Mouse (Mus musculus) heart, embryonic 15.5 days (tissue): ENCODE data around the gene Twnk. TPM values are rescaled to one million over a fixed set of nuclear protein-coding genes. Genes with fewer than 3 reads are reported as not detected.

Source experiments
- ATAC-seq: fragments of 200-750 bp; cut with Nextera tagmentation; replicated peaks from 2 replicates; pipeline ENCODE4 v1.8.0; 2017; ENCODE audit warnings: low read depth, moderate TSS enrichment; ENCODE audit not compliant: insufficient number of reproducible peaks, insufficient read depth, low FRiP score
- H3K27ac ChIP-seq: fragments of 300-500 bp; sonication (generic); 2 replicates; pipeline ENCODE4 v1.5.1; 2015; ENCODE audit warnings: mild to moderate bottlenecking, inconsistent platforms
- H3K27me3 ChIP-seq: fragments of 300-500 bp; sonication (generic); 2 replicates; pipeline ENCODE4 v1.6.1; 2015; ENCODE audit warnings: inconsistent platforms
- H3K36me3 ChIP-seq: fragments of 300-500 bp; sonication (generic); 2 replicates; pipeline ENCODE4 v1.6.1; 2015; ENCODE audit warnings: mild to moderate bottlenecking, inconsistent platforms
- H3K4me1 ChIP-seq: fragments of 300-500 bp; sonication (generic); replicated peaks from 2 replicates; pipeline ENCODE4 v1.6.1; 2015; ENCODE audit warnings: inconsistent platforms
- H3K4me2 ChIP-seq: fragments of 300-500 bp; sonication (generic); 2 replicates; pipeline ENCODE4 v1.6.1; 2015; ENCODE audit warnings: inconsistent platforms, mild to moderate bottlenecking, moderate library complexity
- H3K4me3 ChIP-seq: fragments of 300-500 bp; sonication (generic); 2 replicates; pipeline ENCODE4 v1.5.1; 2015; ENCODE audit warnings: mild to moderate bottlenecking, inconsistent platforms
- H3K9ac ChIP-seq: fragments of 300-500 bp; sonication (generic); 2 replicates; pipeline ENCODE4 v1.6.1; 2015; ENCODE audit warnings: mild to moderate bottlenecking, inconsistent platforms
- H3K9me3 ChIP-seq: fragments of 300-500 bp; sonication (generic); replicated peaks from 2 replicates; pipeline ENCODE4 v1.6.1; 2016; ENCODE audit warnings: inconsistent platforms
- WGBS: fragments of 180-500 bp; shearing (Covaris S2); methylation state at CpG from one replicate; pipeline ENCODE4 v1.1.7; 2015; ENCODE audit warnings: mixed read lengths; 5-methylcytosine and 5-hydroxymethylcytosine counted together
- polyA plus RNA-seq: library from polyadenylated mRNA; unstranded; fragments of >200 nt; fragmentation: Nextera tagmentation; extraction: Ambion mirVana; gene quantifications from 2 replicates; pipeline ENCODE4 v1.2.1, GENCODE M21; 2015

Twnk gene
- polyA plus RNA-seq, 1 experiment from 2014 or later, result 19.4 TPM

GRCm38 (mm10) chr19:44987004-44987403, 18.5 kb upstream of the Twnk start:
- Histone ChIP-seq H3K9me3 (no peaks in the 10 kb centered on the region), H3K36me3 (peaks cover 7% of the 10 kb centered on the region), H3K4me3 (no peak overlapping the region), H3K4me1 (peaks cover 16% of the 10 kb centered on the region), H3K27me3 (0 out of 2 replicates have a peak, but pooled peaks cover 9% of the 10 kb centered on the region), H3K9ac (no peak overlapping the region), H3K27ac (no peak overlapping the region), H3K4me2 (no peak overlapping the region)
- ATAC-seq, result no peak
- WGBS, result 72% methylated on average over 6 of the region's 6 CpGs

GRCm38 (mm10) chr19:44987851-44988250, 17.6 kb upstream of the Twnk start:
- no peaks in the 10 kb centered on the region for H3K9me3 ChIP-seq
- no peak overlapping the region for H3K4me2 ChIP-seq
- peaks cover 19% of the 10 kb centered on the region for H3K4me1 ChIP-seq
- 64% methylated on average over 6 of the region's 6 CpGs for WGBS
- no peak overlapping the region for H3K9ac ChIP-seq
- no peak overlapping the region for H3K4me3 ChIP-seq
- 0 out of 2 replicates have a peak, but pooled peaks cover 9% of the 10 kb centered on the region for H3K27me3 ChIP-seq
- 0 out of 2 replicates have a peak, but pooled peaks cover under 1% of the 10 kb centered on the region for H3K36me3 ChIP-seq
- ATAC-seq, result no peak
- no peak overlapping the region for H3K27ac ChIP-seq

- Histone ChIP-seq H3K27ac (no peak overlapping the region), H3K9ac (peak overlapping the region; percentile 73; the same call in 1 of the 2 replicates), H3K36me3 (no peaks in the 10 kb centered on the region), H3K4me2 (peak overlapping the region; percentile 100), H3K9me3 (no peaks in the 10 kb centered on the region), H3K4me1 (peaks cover 19% of the 10 kb centered on the region), H3K4me3 (peak overlapping the region; percentile 74), H3K27me3 (0 out of 2 replicates have a peak, but pooled peaks cover 9% of the 10 kb centered on the region)
- 29% methylated on average over 9 of the region's 9 CpGs for WGBS
- no peak for ATAC-seq
These were observed 17.1 kb upstream of the Twnk start for GRCm38 (mm10) chr19:44988321-44988720.

- under 1% methylated on average over 55 of the region's 58 CpGs for WGBS
- peaks cover 19% of the 10 kb centered on the region for H3K4me1 ChIP-seq
These were observed 16.5 kb upstream of the Twnk start, which contains the start of gene Sema4g for GRCm38 (mm10) chr19:44988831-44989566. Gene Sema4g (plus strand): TSS chr19:44989101.

GRCm38 (mm10) chr19:44989567-44990495, 15.6 kb upstream of the Twnk start:
- Histone ChIP-seq H3K27ac (no peak overlapping the region), H3K36me3 (no peaks in the 10 kb centered on the region), H3K9me3 (no peaks in the 10 kb centered on the region), H3K27me3 (0 out of 2 replicates have a peak, but pooled peaks cover 9% of the 10 kb centered on the region), H3K4me2 (peak overlapping the region; percentile 100), H3K4me3 (peak overlapping the region; percentile 74), H3K9ac (peak overlapping the region; percentile 73), H3K4me1 (peaks cover 19% of the 10 kb centered on the region)
- 10% methylated on average over 22 of the region's 22 CpGs for WGBS
- no peak for ATAC-seq

More at GRCm38 (mm10) chr19:44988831-44989566, 16.5 kb upstream of the Twnk start, which contains the start of gene Sema4g:
- ATAC-seq, result peak; percentile 76
- peak within 1 kb of the TSS; percentile 73 for H3K9ac ChIP-seq
- peak within 1 kb of the TSS; percentile 100 for H3K4me2 ChIP-seq
- 0 out of 2 replicates have a peak, but pooled peaks cover 9% of the 10 kb centered on the region for H3K27me3 ChIP-seq
- peak within 1 kb of the TSS; percentile 74 for H3K4me3 ChIP-seq
- no peak within 1 kb of the TSS for H3K27ac ChIP-seq
- H3K9me3 ChIP-seq, result no peaks in the 10 kb centered on the region
- no peaks in the 10 kb centered on the region for H3K36me3 ChIP-seq

- no peak overlapping the region for H3K9ac ChIP-seq
- H3K27me3 ChIP-seq, result 0 out of 2 replicates have a peak, but pooled peaks cover 9% of the 10 kb centered on the region
- H3K4me1 ChIP-seq, result peaks cover 19% of the 10 kb centered on the region
- ATAC-seq, result no peak
- H3K9me3 ChIP-seq, result no peaks in the 10 kb centered on the region
- no peak overlapping the region for H3K4me3 ChIP-seq
- no peak overlapping the region for H3K4me2 ChIP-seq
- no peaks in the 10 kb centered on the region for H3K36me3 ChIP-seq
- no peak overlapping the region for H3K27ac ChIP-seq
- 81% methylated on average over 8 of the region's 8 CpGs for WGBS
These were observed 14.4 kb upstream of the Twnk start for GRCm38 (mm10) chr19:44991031-44991430.

- no peak for ATAC-seq
- Histone ChIP-seq H3K27ac (no peak overlapping the region), H3K9ac (no peak overlapping the region), H3K27me3 (0 out of 2 replicates have a peak, but pooled peaks cover 5% of the 10 kb centered on the region), H3K9me3 (no peaks in the 10 kb centered on the region), H3K4me1 (peaks cover 19% of the 10 kb centered on the region), H3K4me3 (no peak overlapping the region), H3K36me3 (no peaks in the 10 kb centered on the region), H3K4me2 (no peak overlapping the region)
- 42% methylated on average over 7 of the region's 7 CpGs for WGBS
These were observed 13.2 kb upstream of the Twnk start for GRCm38 (mm10) chr19:44992246-44992645.

- H3K4me2 ChIP-seq, result no peak overlapping the region
- no peak overlapping the region for H3K27ac ChIP-seq
- H3K9ac ChIP-seq, result no peak overlapping the region
- no peak for ATAC-seq
- H3K9me3 ChIP-seq, result no peaks in the 10 kb centered on the region
- no peak overlapping the region for H3K4me3 ChIP-seq
- H3K4me1 ChIP-seq, result peaks cover 19% of the 10 kb centered on the region
- H3K27me3 ChIP-seq, result 0 out of 2 replicates have a peak, but pooled peaks cover 3% of the 10 kb centered on the region
- 46% methylated on average over 7 of the region's 7 CpGs for WGBS
- H3K36me3 ChIP-seq, result no peaks in the 10 kb centered on the region
These were observed 12.8 kb upstream of the Twnk start for GRCm38 (mm10) chr19:44992712-44993111.

- Histone ChIP-seq H3K4me3 (no peak overlapping the region), H3K27ac (no peak overlapping the region), H3K36me3 (no peaks in the 10 kb centered on the region), H3K27me3 (no peaks in the 10 kb centered on the region), H3K4me1 (no peaks in the 10 kb centered on the region), H3K9me3 (no peaks in the 10 kb centered on the region), H3K9ac (no peak overlapping the region), H3K4me2 (no peak overlapping the region)
- ATAC-seq, result no peak
- whole genome bisulfite sequencing, result 79% methylated on average over 11 of the region's 11 CpGs
These were observed 7.7 kb upstream of the Twnk start for GRCm38 (mm10) chr19:44997786-44998185.

GRCm38 (mm10) chr19:44999647-45000046, 5.8 kb upstream of the Twnk start:
- 80% methylated on average over 8 of the region's 8 CpGs for WGBS
- H3K4me2 ChIP-seq, result no peak overlapping the region

GRCm38 (mm10) chr19:45002301-45002700, 3.2 kb upstream of the Twnk start:
- H3K36me3 ChIP-seq, result peaks cover 13% of the 10 kb centered on the region; the same call in 1 of the 2 replicates
- no peak overlapping the region for H3K9ac ChIP-seq
- H3K9me3 ChIP-seq, result no peaks in the 10 kb centered on the region
- ATAC-seq, result no peak
- H3K27me3 ChIP-seq, result no peaks in the 10 kb centered on the region
- peaks cover 21% of the 10 kb centered on the region for H3K4me1 ChIP-seq
- no peak overlapping the region for H3K4me3 ChIP-seq
- 61% methylated on average over 3 of the region's 3 CpGs for WGBS
- no peak overlapping the region for H3K4me2 ChIP-seq
- H3K27ac ChIP-seq, result no peak overlapping the region

More at GRCm38 (mm10) chr19:44999647-45000046, 5.8 kb upstream of the Twnk start:
- ATAC-seq, result no peak
- H3K9me3 ChIP-seq, result no peaks in the 10 kb centered on the region
- no peak overlapping the region for H3K27ac ChIP-seq
- H3K9ac ChIP-seq, result no peak overlapping the region
- peaks cover 5% of the 10 kb centered on the region for H3K4me1 ChIP-seq
- no peak overlapping the region for H3K4me3 ChIP-seq
- H3K27me3 ChIP-seq, result no peaks in the 10 kb centered on the region
- H3K36me3 ChIP-seq, result peaks cover 12% of the 10 kb centered on the region; the same call in 1 of the 2 replicates
